11 mouse cellular contexts compared by ENCODE assay signal in genomic region chr1:179458987-179459368, GRCm38 (mm10). TPM values are rescaled to one million over a fixed set of nuclear protein-coding genes. Genes with fewer than 3 reads are reported as not detected.
A peak's percentile ranks its signal among the peaks of the same experiment; 100 is the strongest.
DNase-seq lines count a peak whose midpoint lies in the region; ATAC-seq lines count a peak whose summit lies in the region.
"Had no signal": no experiment of that assay in that cellular context is flagged by ENCODE, and none has a peak within 500 bp of the region (broad histone marks: within the 10 kb centered on the region; RNA-seq: fewer than 3 reads in every experiment).

No protein-coding gene starts in this region.

- no peak for ATAC-seq in hindbrain, embryonic 13.5 days (ENCODE audit: low FRiP score)
- peak; percentile 57; the same call in 1 of the 2 replicates for ATAC-seq in hindbrain, embryonic 14.5 days (ENCODE audit: low FRiP score)
- ATAC-seq: Patski had no signal

- no peak overlapping the region for H3K4me2 ChIP-seq in hindbrain, embryonic 13.5 days
- H3K4me2 ChIP-seq in hindbrain, embryonic 14.5 days (replicated peaks), result no peak overlapping the region
- H3K4me2 ChIP-seq: liver, embryonic 15.5 days had no signal

- no peak overlapping the region for H3K4me3 ChIP-seq in hindbrain, embryonic 13.5 days
- H3K4me3 ChIP-seq in hindbrain, embryonic 10.5 days, result no peak overlapping the region
- no peak overlapping the region for H3K4me3 ChIP-seq in embryonic facial prominence, embryonic 10.5 days
- H3K4me3 ChIP-seq in hindbrain, embryonic 14.5 days (replicated peaks; ENCODE audit: low read length), result no peak overlapping the region
- H3K4me3 ChIP-seq: liver, embryonic 15.5 days had no signal

- peaks cover 14% of the 10 kb centered on the region for H3K4me1 ChIP-seq in hindbrain, embryonic 13.5 days (replicated peaks)
- peaks cover 27% of the 10 kb centered on the region for H3K4me1 ChIP-seq in hindbrain, embryonic 10.5 days (replicated peaks)
- H3K4me1 ChIP-seq in embryonic facial prominence, embryonic 10.5 days, result peaks cover 62% of the 10 kb centered on the region
- H3K4me1 ChIP-seq in hindbrain, embryonic 14.5 days (replicated peaks; ENCODE audit: control insufficient read depth, insufficient read depth, low read length), result peaks cover 8% of the 10 kb centered on the region; the same call in 1 of the 2 replicates
- H3K4me1 ChIP-seq: liver, embryonic 15.5 days had no signal

- no peaks in the 10 kb centered on the region for H3K9me3 ChIP-seq in hindbrain, embryonic 13.5 days
- H3K9me3 ChIP-seq in hindbrain, embryonic 10.5 days, result no peaks in the 10 kb centered on the region
- no peaks in the 10 kb centered on the region for H3K9me3 ChIP-seq in embryonic facial prominence, embryonic 10.5 days
- H3K9me3 ChIP-seq in hindbrain, embryonic 14.5 days (ENCODE audit: control insufficient read depth, low read length), result no peaks in the 10 kb centered on the region
- H3K9me3 ChIP-seq: liver, embryonic 15.5 days had no signal

- H3K9ac ChIP-seq in hindbrain, embryonic 13.5 days, result no peak overlapping the region
- H3K9ac ChIP-seq in hindbrain, embryonic 14.5 days, result no peak overlapping the region
- H3K9ac ChIP-seq: liver, embryonic 15.5 days had no signal

- H3K27ac ChIP-seq in hindbrain, embryonic 13.5 days, result peak overlapping the region; percentile 40; the same call in 1 of the 2 replicates
- no peak overlapping the region for H3K27ac ChIP-seq in hindbrain, embryonic 10.5 days
- H3K27ac ChIP-seq in embryonic facial prominence, embryonic 10.5 days (replicated peaks), result peak overlapping the region; percentile 76
- no peak overlapping the region for H3K27ac ChIP-seq in hindbrain, embryonic 14.5 days
- H3K27ac ChIP-seq: liver, embryonic 15.5 days had no signal

- DNase-seq in hindbrain, embryonic 10.5 days (ENCODE audit: low spot score), result no peak
- DNase-seq in embryonic facial prominence, embryonic 10.5 days (ENCODE audit: low spot score), result peak; percentile 28
- DNase-seq in hindbrain, embryonic 14.5 days (ENCODE audit: low spot score), result no peak
- peak; percentile 7 for DNase-seq in lung, postnatal 14 days
- no peak for DNase-seq in left cerebral cortex, postnatal 10 days (ENCODE audit: extremely low spot score in 1 of 2, low spot score in 2 of 2)
- DNase-seq in thymus, adult 18-20 months, result no peak
- no peak for DNase-seq in layer of hippocampus, postnatal 14 days (ENCODE audit: low spot score in 2 of 2)
- DNase-seq: cerebellum, postnatal 10 days had no signal

- H3K27me3 ChIP-seq in hindbrain, embryonic 13.5 days, result no peaks in the 10 kb centered on the region
- H3K27me3 ChIP-seq in hindbrain, embryonic 10.5 days (ENCODE audit: insufficient read depth, poor library complexity, severe bottlenecking), result no peaks in the 10 kb centered on the region
- H3K27me3 ChIP-seq in embryonic facial prominence, embryonic 10.5 days (replicated peaks; ENCODE audit: low read depth, poor library complexity, severe bottlenecking), result no peaks in the 10 kb centered on the region
- H3K27me3 ChIP-seq in hindbrain, embryonic 14.5 days (ENCODE audit: control insufficient read depth, insufficient read depth, low read length), result no peaks in the 10 kb centered on the region
- H3K27me3 ChIP-seq: liver, embryonic 15.5 days; Patski had no signal

- intact Hi-C loops in left cerebral cortex, postnatal 10 days (cut with DNase I), result no loop called here

- no peaks in the 10 kb centered on the region for H3K36me3 ChIP-seq in hindbrain, embryonic 13.5 days
- no peaks in the 10 kb centered on the region for H3K36me3 ChIP-seq in hindbrain, embryonic 10.5 days
- no peaks in the 10 kb centered on the region for H3K36me3 ChIP-seq in embryonic facial prominence, embryonic 10.5 days (replicated peaks)
- H3K36me3 ChIP-seq in hindbrain, embryonic 14.5 days (replicated peaks; ENCODE audit: control insufficient read depth, insufficient read depth), result no peaks in the 10 kb centered on the region
- H3K36me3 ChIP-seq: liver, embryonic 15.5 days had no signal

- 52% methylated on average over 10 of the region's 10 CpGs for WGBS in hindbrain, embryonic 13.5 days
- WGBS in hindbrain, embryonic 10.5 days, result 76% methylated on average over 10 of the region's 10 CpGs
- 57% methylated on average over 10 of the region's 10 CpGs for WGBS in embryonic facial prominence, embryonic 10.5 days
- 49% methylated on average over 10 of the region's 10 CpGs for WGBS in hindbrain, embryonic 14.5 days

RNA-seq across cellular contexts. Expression of gene Smyd3, which starts 58.9 kb away (rescaled TPM):
- polyA plus RNA-seq in hindbrain, embryonic 13.5 days (2015; fragmentation: Nextera tagmentation; extraction: Ambion mirVana), result 19.6 and 20.7 TPM in 2 replicates
- 17.8 and 18.0 TPM in 2 replicates for polyA plus RNA-seq in hindbrain, embryonic 10.5 days (2016; fragmentation: Nextera tagmentation; extraction: Ambion mirVana)
- 20.7 and 21.5 TPM in 2 replicates for polyA plus RNA-seq in embryonic facial prominence, embryonic 10.5 days (2016; fragmentation: Nextera tagmentation; extraction: Ambion mirVana)
- 25.4 and 28.2 TPM in 2 replicates for polyA plus RNA-seq in hindbrain, embryonic 14.5 days (2014; fragmentation: Nextera tagmentation; extraction: Ambion mirVana)
- 10 to 100 TPM; 20.3 to 30.9 TPM for total RNA-seq in left cerebral cortex, postnatal 10 days (2021)
- total RNA-seq in layer of hippocampus, postnatal 14 days (2021), result 10 to 100 TPM; 18.2 to 19.3 TPM

Comparison
In these comparisons a context has a peak if more than half of its experiments do, and no peak if none do; other contexts are left out.
1. H3K27ac ChIP-seq: peak in hindbrain, embryonic 13.5 days (single experiment) and embryonic facial prominence, embryonic 10.5 days (single experiment); none in hindbrain, embryonic 10.5 days (single experiment) and hindbrain, embryonic 14.5 days (single experiment).
2. DNase-seq: peak in embryonic facial prominence, embryonic 10.5 days (single experiment) and lung, postnatal 14 days (single experiment); none in hindbrain, embryonic 10.5 days (single experiment), hindbrain, embryonic 14.5 days (single experiment), left cerebral cortex, postnatal 10 days (0 of 2), thymus, adult 18-20 months (0 of 2) and layer of hippocampus, postnatal 14 days (0 of 2).